9 mouse cellular contexts compared by ENCODE assay signal in genomic region chr12:102499723-102500122, GRCm38 (mm10). TPM values are rescaled to one million over a fixed set of nuclear protein-coding genes. Genes with fewer than 3 reads are reported as not detected.
A peak's percentile ranks its signal among the peaks of the same experiment; 100 is the strongest.
DNase-seq lines count a peak whose midpoint lies in the region; ATAC-seq and TF ChIP-seq lines count a peak whose summit lies in the region.
"Had no signal": no experiment of that assay in that cellular context is flagged by ENCODE, and none has a peak within 500 bp of the region (broad histone marks: within the 10 kb centered on the region; RNA-seq: fewer than 3 reads in every experiment).

No protein-coding gene starts in this region.

- DNase-seq in gastrocnemius, adult 2 months = peak; percentile 18
- DNase-seq in gastrocnemius, postnatal 36 days = no peak
- peak; percentile 12 for DNase-seq in CD4-positive helper T cell, adult 2 months (ENCODE audit: low read depth, low spot score)
- peak; percentile 13 for DNase-seq in c-Kit-positive CD71-positive TER-119-positive erythroid progenitor cells, embryonic 14.5 days (ENCODE audit: low spot score)
- no peak for DNase-seq in liver, postnatal 0 days
- no peak for DNase-seq in right cerebral cortex, postnatal 10 days (ENCODE audit: low spot score in 2 of 2)
- no peak for DNase-seq in urinary bladder, postnatal 14 days (ENCODE audit: low spot score)
- no peak for DNase-seq in layer of hippocampus, adult 18-20 months (ENCODE audit: low spot score in 2 of 2)
- DNase-seq: midbrain, embryonic 14.5 days had no signal

- H3K27me3 ChIP-seq in liver, postnatal 0 days (ENCODE audit: insufficient read depth, low read length) = no peaks in the 10 kb centered on the region

- 57% methylated on average over 4 of the region's 4 CpGs for WGBS in liver, postnatal 0 days (ENCODE audit: insufficient replicate concordance)

- no peak overlapping the region for H3K4me3 ChIP-seq in gastrocnemius, adult 2 months
- no peak overlapping the region for H3K4me3 ChIP-seq in liver, postnatal 0 days (ENCODE audit: low read depth, low read length)

- TF ChIP-seq CTCF in gastrocnemius, adult 2 months (IDR thresholded peaks at IDR 0.05) = peak; percentile 44
- TF ChIP-seq CTCF in liver, postnatal 0 days (IDR thresholded peaks at IDR 0.05; ENCODE audit: low read depth) = peak; percentile 56

- no peak overlapping the region for H3K9ac ChIP-seq in liver, postnatal 0 days (replicated peaks)

- no peak for ATAC-seq in liver, postnatal 0 days

- H3K4me1 ChIP-seq in liver, postnatal 0 days (ENCODE audit: insufficient read depth) = no peaks in the 10 kb centered on the region

- no peak for TF ChIP-seq EP300 in liver, postnatal 0 days (IDR thresholded peaks at IDR 0.05; ENCODE audit: low read depth)

- intact Hi-C loops in gastrocnemius, adult 2 months (cut with DNase I) = loop anchor here (10.0 kb wide), 1 partner anchor 215 kb away; no protein-coding TSS in a partner anchor
- intact Hi-C loops in gastrocnemius, postnatal 36 days (cut with DNase I) = loop anchor here (5.0 kb wide), 1 partner anchor 218 kb away; no protein-coding TSS in a partner anchor

- H3K36me3 ChIP-seq in liver, postnatal 0 days (replicated peaks; ENCODE audit: insufficient read depth, low read length) = peaks cover 16% of the 10 kb centered on the region

- H3K4me2 ChIP-seq in liver, postnatal 0 days (ENCODE audit: low read depth, low read length) = no peak overlapping the region

- H3K9me3 ChIP-seq in liver, postnatal 0 days (ENCODE audit: low read length) = no peaks in the 10 kb centered on the region

- no peak overlapping the region for H3K27ac ChIP-seq in gastrocnemius, adult 2 months
- no peak overlapping the region for H3K27ac ChIP-seq in liver, postnatal 0 days (ENCODE audit: low read depth)

RNA-seq across cellular contexts. Expression of gene Golga5, which starts 30.8 kb away (rescaled TPM):
- total RNA-seq in gastrocnemius, adult 2 months (2021) = 10 to 100 TPM; 30.0 to 31.2 TPM
- 10 to 100 TPM; 19.6 to 24.5 TPM for total RNA-seq in gastrocnemius, postnatal 36 days (2021)
- 16.5 and 16.7 TPM in 2 replicates for polyA plus RNA-seq in liver, postnatal 0 days (2015; fragmentation: Nextera tagmentation; extraction: Ambion mirVana)
- total RNA-seq in layer of hippocampus, adult 18-20 months (2021) = 10 to 100 TPM; 25.1 to 28.0 TPM

RNA-seq across cellular contexts. Expression of gene Chga, which starts 55.0 kb away (rescaled TPM):
- total RNA-seq in gastrocnemius, adult 2 months (2021) = not detected
- not detected for total RNA-seq in gastrocnemius, postnatal 36 days (2021)
- 0.45 and 0.83 TPM in 2 replicates for polyA plus RNA-seq in liver, postnatal 0 days (2015; fragmentation: Nextera tagmentation; extraction: Ambion mirVana)
- 100 to 1,000 TPM; 123 to 138 TPM for total RNA-seq in layer of hippocampus, adult 18-20 months (2021)

Comparison
In these comparisons a context has a peak if more than half of its experiments do, and no peak if none do; other contexts are left out.
1. DNase-seq: peak in gastrocnemius, adult 2 months (single experiment), CD4-positive helper T cell, adult 2 months (single experiment) and c-Kit-positive CD71-positive TER-119-positive erythroid progenitor cells, embryonic 14.5 days (single experiment); none in gastrocnemius, postnatal 36 days (0 of 2), liver, postnatal 0 days (single experiment), right cerebral cortex, postnatal 10 days (0 of 2), urinary bladder, postnatal 14 days (single experiment) and layer of hippocampus, adult 18-20 months (0 of 2).
2. RNA of gene Chga, which starts 55.0 kb away (total RNA-seq): 123 to 138 TPM in layer of hippocampus, adult 18-20 months; not detected in gastrocnemius, postnatal 36 days and not detected in gastrocnemius, adult 2 months; every median in the first group is over 100 times any median in the second.